Mouse (Mus musculus): ENCODE data around the gene Dnmt3a.

DNA sequence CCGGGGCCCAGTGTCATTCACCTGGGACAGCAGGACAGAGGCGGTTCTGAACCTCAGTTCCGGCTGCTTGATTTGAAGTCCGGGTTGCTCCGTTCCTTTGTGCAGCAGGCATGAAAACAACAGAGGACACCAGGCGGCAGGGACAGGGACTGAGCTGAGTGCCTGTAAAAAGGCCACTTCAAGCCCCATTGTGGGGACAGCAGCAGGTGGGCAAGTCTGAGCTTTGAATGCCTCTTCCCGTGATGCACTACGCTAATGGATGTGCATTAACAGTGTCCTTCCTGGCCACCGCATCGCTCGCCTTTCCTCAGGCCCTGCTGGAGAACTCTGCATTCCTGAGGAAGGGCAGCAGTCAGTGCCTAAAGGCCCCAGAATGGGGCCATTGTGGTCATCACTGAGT, 136.2 kb downstream of the Dnmt3a start:
- TF ChIP-seq EP300 (IDR thresholded peaks at IDR 0.05; ENCODE audit: low read depth in 1 of 2, low read length in 2 of 2) (no peak), CTCF (IDR thresholded peaks at IDR 0.05 in 2 of 3, conservative IDR thresholded peaks at IDR 0.05 in 1 of 3; ENCODE audit: control insufficient read depth in 1 of 3, insufficient read depth in 1 of 3, low read depth in 2 of 3, low read length in 3 of 3, poor library complexity in 1 of 3, severe bottlenecking in 1 of 3) (no peak), TBP (IDR thresholded peaks at IDR 0.05; ENCODE audit: low read depth, low read length) (no peak), GATA1 (IDR thresholded peaks at IDR 0.05; ENCODE audit: low read depth, low read length) (no peak), MAZ (IDR thresholded peaks at IDR 0.05; ENCODE audit: low read depth, low read length) (no peak), POLR2AphosphoS2 (IDR thresholded peaks at IDR 0.05; ENCODE audit: low read length) (no peak), KAT2A (conservative IDR thresholded peaks at IDR 0.05; ENCODE audit: low read depth, low read length) (no peak)

All from MEL (cell line).